Mouse (Mus musculus): Measurements from ENCODE around the gene Stpg2.

- TF ChIP-seq CTCF (IDR thresholded peaks at IDR 0.05; ENCODE audit: low read depth) (no peak), EP300 (optimal IDR thresholded peaks at IDR 0.05) (no peak)
Measured at GRCm38 (mm10) chr3:139191541-139191940, 14.0 kb upstream of the Stpg2 start.
